Comparison of ENCODE assay signal across 24 mouse cellular contexts in genomic region chr8:107120806-107121205, GRCm38 (mm10). TPM values are rescaled to one million over a fixed set of nuclear protein-coding genes. Genes with fewer than 3 reads are reported as not detected.
A peak's percentile ranks its signal among the peaks of the same experiment; 100 is the strongest.
DNase-seq lines count a peak whose midpoint lies in the region; ATAC-seq and TF ChIP-seq lines count a peak whose summit lies in the region.
"Had no signal": no experiment of that assay in that cellular context is flagged by ENCODE, and none has a peak within 500 bp of the region (broad histone marks: within the 10 kb centered on the region; RNA-seq: fewer than 3 reads in every experiment).

No protein-coding gene starts in this region.

- H3K4me1 ChIP-seq in forebrain, postnatal 0 days (ENCODE audit: insufficient read depth): no peaks in the 10 kb centered on the region
- peaks cover 5% of the 10 kb centered on the region; the same call in 1 of the 2 replicates for H3K4me1 ChIP-seq in forebrain, embryonic 15.5 days
- peaks cover 23% of the 10 kb centered on the region for H3K4me1 ChIP-seq in liver, adult 2 months (ENCODE audit: control insufficient read depth, insufficient read depth, low read length)
- H3K4me1 ChIP-seq in liver, embryonic 11.5 days (replicated peaks; ENCODE audit: control insufficient read depth, insufficient read depth, low read length): peaks cover 3% of the 10 kb centered on the region; the same call in 1 of the 2 replicates
- peaks cover 7% of the 10 kb centered on the region for H3K4me1 ChIP-seq in ES-Bruce4 (ENCODE audit: control insufficient read depth, insufficient read depth, low read length)
- H3K4me1 ChIP-seq in liver, embryonic 14.5 days (replicated peaks; ENCODE audit: control insufficient read depth in 2 of 2, insufficient read depth in 2 of 2, low read length in 1 of 2): peaks cover 0 to 2% of the 10 kb centered on the region in 2 experiments; a peak in 2 of 4 replicates
- H3K4me1 ChIP-seq: hindbrain, embryonic 15.5 days had no signal

- H3K27me3 ChIP-seq in forebrain, postnatal 0 days (ENCODE audit: insufficient read depth, low read length): no peaks in the 10 kb centered on the region
- H3K27me3 ChIP-seq in forebrain, embryonic 15.5 days: no peaks in the 10 kb centered on the region
- no peaks in the 10 kb centered on the region for H3K27me3 ChIP-seq in liver, adult 2 months (ENCODE audit: control insufficient read depth, insufficient read depth, low read length)
- no peaks in the 10 kb centered on the region for H3K27me3 ChIP-seq in liver, embryonic 11.5 days (replicated peaks; ENCODE audit: control insufficient read depth, insufficient read depth, low read length)
- no peaks in the 10 kb centered on the region for H3K27me3 ChIP-seq in ES-Bruce4 (ENCODE audit: control insufficient read depth, insufficient read depth, low read length, poor library complexity, severe bottlenecking)
- H3K27me3 ChIP-seq in liver, embryonic 14.5 days (ENCODE audit: control insufficient read depth, insufficient read depth, low read length): no peaks in the 10 kb centered on the region
- H3K27me3 ChIP-seq: embryonic facial prominence, embryonic 12.5 days; hindbrain, embryonic 15.5 days; limb, embryonic 13.5 days; stomach, embryonic 15.5 days had no signal

- no peak for TF ChIP-seq POLR2A in liver, adult 2 months (IDR thresholded peaks at IDR 0.05; ENCODE audit: extremely low read depth, insufficient read depth, low read length)
- no peak for TF ChIP-seq POLR2A in ES-Bruce4 (IDR thresholded peaks at IDR 0.05; ENCODE audit: insufficient read depth, low read length)

- TF ChIP-seq EP300 in ES-Bruce4 (IDR thresholded peaks at IDR 0.05; ENCODE audit: insufficient read depth, low read depth, low read length): no peak
- TF ChIP-seq EP300 in liver, embryonic 14.5 days (IDR thresholded peaks at IDR 0.05; ENCODE audit: low read depth): no peak

- no peak overlapping the region for H3K27ac ChIP-seq in forebrain, postnatal 0 days (ENCODE audit: low read depth, low read length)
- no peak overlapping the region for H3K27ac ChIP-seq in forebrain, embryonic 15.5 days (replicated peaks)
- H3K27ac ChIP-seq in liver, adult 2 months (replicated peaks; ENCODE audit: insufficient read depth, low read depth, low read length): no peak overlapping the region
- H3K27ac ChIP-seq in liver, embryonic 11.5 days (ENCODE audit: low read depth, low read length): no peak overlapping the region
- no peak overlapping the region for H3K27ac ChIP-seq in ES-Bruce4 (ENCODE audit: insufficient read depth, low read length)
- H3K27ac ChIP-seq in liver, embryonic 14.5 days: no peak overlapping the region
- H3K27ac ChIP-seq: embryonic facial prominence, embryonic 12.5 days; hindbrain, embryonic 15.5 days; limb, embryonic 13.5 days; stomach, embryonic 15.5 days had no signal

- H3K9ac ChIP-seq in forebrain, postnatal 0 days: no peak overlapping the region
- no peak overlapping the region for H3K9ac ChIP-seq in forebrain, embryonic 15.5 days (replicated peaks)
- H3K9ac ChIP-seq in liver, adult 2 months (ENCODE audit: low read depth, low read length): no peak overlapping the region
- H3K9ac ChIP-seq in liver, embryonic 11.5 days (ENCODE audit: low read depth, low read length): no peak overlapping the region
- H3K9ac ChIP-seq in ES-Bruce4 (ENCODE audit: low read depth, poor library complexity, severe bottlenecking): no peak overlapping the region
- no peak overlapping the region for H3K9ac ChIP-seq in liver, embryonic 14.5 days (replicated peaks)
- H3K9ac ChIP-seq: embryonic facial prominence, embryonic 12.5 days; hindbrain, embryonic 15.5 days; limb, embryonic 13.5 days; stomach, embryonic 15.5 days had no signal

- H3K4me3 ChIP-seq in forebrain, postnatal 0 days (ENCODE audit: low read depth, low read length): no peak overlapping the region
- no peak overlapping the region for H3K4me3 ChIP-seq in forebrain, embryonic 15.5 days
- no peak overlapping the region for H3K4me3 ChIP-seq in liver, adult 2 months (ENCODE audit: insufficient read depth, low read depth, low read length)
- no peak overlapping the region for H3K4me3 ChIP-seq in liver, embryonic 11.5 days (ENCODE audit: low read depth, low read length)
- no peak overlapping the region for H3K4me3 ChIP-seq in ES-Bruce4 (ENCODE audit: low read depth, low read length)
- no peak overlapping the region for H3K4me3 ChIP-seq in liver, embryonic 14.5 days (ENCODE audit: insufficient read depth in 1 of 2, low read depth in 2 of 2, low read length in 2 of 2)
- H3K4me3 ChIP-seq: embryonic facial prominence, embryonic 12.5 days; hindbrain, embryonic 15.5 days; limb, embryonic 13.5 days; stomach, embryonic 15.5 days had no signal

- no peak for ATAC-seq in forebrain, postnatal 0 days
- no peak for ATAC-seq in forebrain, embryonic 15.5 days (replicated peaks)
- no peak for ATAC-seq in liver, embryonic 11.5 days (replicated peaks; ENCODE audit: low FRiP score)
- no peak for ATAC-seq in liver, embryonic 14.5 days (ENCODE audit: insufficient read depth)

- H3K79me2 ChIP-seq in liver, adult 2 months (ENCODE audit: control insufficient read depth, insufficient read depth, low read length): no peaks in the 10 kb centered on the region

- no peaks in the 10 kb centered on the region for H3K9me3 ChIP-seq in forebrain, postnatal 0 days (ENCODE audit: low read length)
- H3K9me3 ChIP-seq in forebrain, embryonic 15.5 days: no peaks in the 10 kb centered on the region
- no peaks in the 10 kb centered on the region for H3K9me3 ChIP-seq in liver, embryonic 11.5 days (ENCODE audit: control insufficient read depth, low read length)
- H3K9me3 ChIP-seq in ES-Bruce4 (replicated peaks; ENCODE audit: control insufficient read depth, insufficient read depth, low read length, poor library complexity, severe bottlenecking): no peaks in the 10 kb centered on the region
- no peaks in the 10 kb centered on the region for H3K9me3 ChIP-seq in liver, embryonic 14.5 days (ENCODE audit: control insufficient read depth, low read length)
- H3K9me3 ChIP-seq: embryonic facial prominence, embryonic 12.5 days; hindbrain, embryonic 15.5 days; limb, embryonic 13.5 days; stomach, embryonic 15.5 days had no signal

- 0 out of 2 replicates have a peak, but pooled peaks have one; percentile 4 for TF ChIP-seq CTCF in forebrain, postnatal 0 days (IDR thresholded peaks at IDR 0.05; ENCODE audit: low read depth)
- TF ChIP-seq CTCF in liver, adult 2 months (IDR thresholded peaks at IDR 0.05; ENCODE audit: low read depth, low read length): peak; percentile 16; the same call in 1 of the 2 replicates
- TF ChIP-seq CTCF in ES-Bruce4 (IDR thresholded peaks at IDR 0.05; ENCODE audit: low read depth, low read length): peak; percentile 47
- peak; percentile 63 for TF ChIP-seq CTCF in liver, embryonic 14.5 days (IDR thresholded peaks at IDR 0.05; ENCODE audit: low read depth)

- DNase-seq in forebrain, postnatal 0 days: no peak
- DNase-seq in liver, adult 2 months (ENCODE audit: extremely low read depth, low read depth, low spot score): no peak
- no peak for DNase-seq in liver, embryonic 11.5 days (ENCODE audit: low spot score)
- no peak for DNase-seq in liver, embryonic 14.5 days (ENCODE audit: low read depth in 3 of 3, low spot score in 3 of 3)
- no peak for DNase-seq in natural killer cell, adult 2 months (ENCODE audit: low spot score in 2 of 2)
- no peak for DNase-seq in cerebellum, postnatal 10 days
- DNase-seq: B cell, adult 2 months; cerebellum, adult 11 months; heart, adult 18-20 months; lung, postnatal 10 days; right cerebral cortex, adult 18-20 months; spleen, adult 18-20 months; thymus, postnatal 14 days had no signal

- H3K4me2 ChIP-seq in forebrain, postnatal 0 days (ENCODE audit: low read depth): no peak overlapping the region
- no peak overlapping the region for H3K4me2 ChIP-seq in forebrain, embryonic 15.5 days (replicated peaks)
- no peak overlapping the region for H3K4me2 ChIP-seq in liver, embryonic 11.5 days
- H3K4me2 ChIP-seq in liver, embryonic 14.5 days (ENCODE audit: low read depth): no peak overlapping the region
- H3K4me2 ChIP-seq: embryonic facial prominence, embryonic 12.5 days; hindbrain, embryonic 15.5 days; limb, embryonic 13.5 days; stomach, embryonic 15.5 days had no signal

- H3K36me3 ChIP-seq in forebrain, postnatal 0 days (ENCODE audit: insufficient read depth): no peaks in the 10 kb centered on the region
- H3K36me3 ChIP-seq in forebrain, embryonic 15.5 days: no peaks in the 10 kb centered on the region
- no peaks in the 10 kb centered on the region for H3K36me3 ChIP-seq in liver, adult 2 months (ENCODE audit: control insufficient read depth, insufficient read depth, low read length)
- H3K36me3 ChIP-seq in liver, embryonic 11.5 days (ENCODE audit: control insufficient read depth, insufficient read depth, low read length): no peaks in the 10 kb centered on the region
- no peaks in the 10 kb centered on the region for H3K36me3 ChIP-seq in ES-Bruce4 (ENCODE audit: control insufficient read depth, insufficient read depth, low read length, poor library complexity, severe bottlenecking)
- H3K36me3 ChIP-seq in liver, embryonic 14.5 days (replicated peaks; ENCODE audit: control insufficient read depth, insufficient read depth, low read depth): no peaks in the 10 kb centered on the region
- H3K36me3 ChIP-seq: embryonic facial prominence, embryonic 12.5 days; hindbrain, embryonic 15.5 days; limb, embryonic 13.5 days; stomach, embryonic 15.5 days had no signal

RNA-seq across cellular contexts. Expression of gene Terf2, which starts 24.5 kb away (rescaled TPM):
- 28.9 and 31.2 TPM in 2 replicates for total RNA-seq in forebrain, postnatal 0 days (2014; rRNA removed)
- polyA plus RNA-seq in forebrain, postnatal 0 days (2015; fragmentation: Nextera tagmentation; extraction: Ambion mirVana): 18.9 and 24.2 TPM in 2 replicates
- 22.8 and 26.1 TPM in 2 replicates for polyA plus RNA-seq in forebrain, embryonic 15.5 days (2015; fragmentation: Nextera tagmentation; extraction: Ambion mirVana)
- 3.6 and 4.0 TPM in 2 replicates for total RNA-seq in liver, adult 2 months (2014; rRNA removed)
- 2.9 and 3.3 TPM in 2 replicates for polyA plus RNA-seq in liver, adult 2 months (2012; rRNA removed)
- 8.7 and 11.3 TPM in 2 replicates for polyA plus RNA-seq in liver, embryonic 11.5 days (2014; fragmentation: Nextera tagmentation; extraction: Ambion mirVana)
- polyA plus RNA-seq in ES-Bruce4 (2011; ENCODE audit: insufficient read depth, insufficient read length, low read depth, missing spikeins): 40.8 and 48.6 TPM in 2 replicates
- 6.0 and 9.3 TPM in 2 replicates for polyA plus RNA-seq in liver, embryonic 14.5 days (2012; rRNA removed)
- 4.4 and 5.3 TPM in 2 replicates for polyA plus RNA-seq in liver, embryonic 14.5 days (2014; fragmentation: Nextera tagmentation; extraction: Ambion mirVana)

RNA-seq across cellular contexts. Expression of gene Cyb5b, which starts 29.6 kb away (rescaled TPM):
- 105 and 127 TPM in 2 replicates for total RNA-seq in forebrain, postnatal 0 days (2014; rRNA removed)
- polyA plus RNA-seq in forebrain, postnatal 0 days (2015; fragmentation: Nextera tagmentation; extraction: Ambion mirVana): 71.4 and 88.6 TPM in 2 replicates
- 103 and 105 TPM in 2 replicates for polyA plus RNA-seq in forebrain, embryonic 15.5 days (2015; fragmentation: Nextera tagmentation; extraction: Ambion mirVana)
- 253 and 256 TPM in 2 replicates for total RNA-seq in liver, adult 2 months (2014; rRNA removed)
- polyA plus RNA-seq in liver, adult 2 months (2012; rRNA removed): 223 and 265 TPM in 2 replicates
- 77.1 and 85.4 TPM in 2 replicates for polyA plus RNA-seq in liver, embryonic 11.5 days (2014; fragmentation: Nextera tagmentation; extraction: Ambion mirVana)
- polyA plus RNA-seq in ES-Bruce4 (2011; ENCODE audit: insufficient read depth, insufficient read length, low read depth, missing spikeins): 102 and 105 TPM in 2 replicates
- polyA plus RNA-seq in liver, embryonic 14.5 days (2012; rRNA removed): 14.1 and 21.1 TPM in 2 replicates
- 25.4 and 25.6 TPM in 2 replicates for polyA plus RNA-seq in liver, embryonic 14.5 days (2014; fragmentation: Nextera tagmentation; extraction: Ambion mirVana)

RNA-seq across cellular contexts. Expression of gene Tmed6, which starts 55.4 kb away (rescaled TPM):
- not detected in 2 replicates for total RNA-seq in forebrain, postnatal 0 days (2014; rRNA removed)
- not detected in 2 replicates for polyA plus RNA-seq in forebrain, postnatal 0 days (2015; fragmentation: Nextera tagmentation; extraction: Ambion mirVana)
- polyA plus RNA-seq in forebrain, embryonic 15.5 days (2015; fragmentation: Nextera tagmentation; extraction: Ambion mirVana): not detected in 2 replicates
- total RNA-seq in liver, adult 2 months (2014; rRNA removed): 2.0 TPM in 1 of 2 replicates, not detected in the other
- not detected in 2 replicates for polyA plus RNA-seq in liver, adult 2 months (2012; rRNA removed)
- polyA plus RNA-seq in liver, embryonic 11.5 days (2014; fragmentation: Nextera tagmentation; extraction: Ambion mirVana): 4.8 and 5.9 TPM in 2 replicates
- not detected in 2 replicates for polyA plus RNA-seq in ES-Bruce4 (2011; ENCODE audit: insufficient read depth, insufficient read length, low read depth, missing spikeins)
- 1.0 and 1.5 TPM in 2 replicates for polyA plus RNA-seq in liver, embryonic 14.5 days (2012; rRNA removed)
- 3.7 and 3.8 TPM in 2 replicates for polyA plus RNA-seq in liver, embryonic 14.5 days (2014; fragmentation: Nextera tagmentation; extraction: Ambion mirVana)
- total RNA-seq: heart, adult 18-20 months; layer of hippocampus, adult 8-10 months; left cerebral cortex, adult 8-10 months; megakaryocyte-erythroid progenitor cell, adult 5-6 weeks; neutrophil, adult 5-6 weeks had no signal
- polyA plus RNA-seq: embryonic facial prominence, embryonic 12.5 days; heart, embryonic 16.5 days; hindbrain, embryonic 15.5 days; limb, embryonic 13.5 days had no signal

Comparison
In these comparisons a context has a peak if more than half of its experiments do, and no peak if none do; other contexts are left out.
1. CTCF ChIP-seq: peak in every context shown above with its lines; median percentile 63 in liver, embryonic 14.5 days; 47 in ES-Bruce4; 16 in liver, adult 2 months; 4 in forebrain, postnatal 0 days.